Mouse (Mus musculus): ENCODE measurements around the gene 5330417H12Rik. TPM values are rescaled to one million over a fixed set of nuclear protein-coding genes. Genes with fewer than 3 reads are reported as not detected.

Gene 5330417H12Rik
- polyA plus RNA-seq, 1 experiment from 2014 or later, result not detected

GRCm38 (mm10) chr7:107596753-107597152, 28.2 kb downstream of the 5330417H12Rik start:
- no peaks in the 10 kb centered on the region for H3K9me3 ChIP-seq
- no peaks in the 10 kb centered on the region for H3K27me3 ChIP-seq
- H3K36me3 ChIP-seq, result peaks cover 4% of the 10 kb centered on the region; the same call in 1 of the 2 replicates
- H3K4me1 ChIP-seq, result peaks cover 15% of the 10 kb centered on the region
- H3K9ac ChIP-seq, result no peak overlapping the region
- H3K4me2 ChIP-seq, result no peak overlapping the region
- H3K4me3 ChIP-seq, result no peak overlapping the region
- ATAC-seq (ENCODE audit: insufficient number of reproducible peaks, insufficient read depth, low FRiP score, low TSS enrichment, low read depth), result no peak
- H3K27ac ChIP-seq, result no peak overlapping the region

- Histone ChIP-seq H3K9ac (peak overlapping the region; percentile 67), H3K36me3 (peaks cover 15% of the 10 kb centered on the region), H3K4me3 (peak overlapping the region; percentile 57), H3K9me3 (no peaks in the 10 kb centered on the region), H3K4me1 (peaks cover 15% of the 10 kb centered on the region), H3K27ac (no peak overlapping the region), H3K4me2 (peak overlapping the region; percentile 94), H3K27me3 (no peaks in the 10 kb centered on the region)
- WGBS, result 10% methylated on average over 13 of the region's 13 CpGs
- ATAC-seq (ENCODE audit: insufficient number of reproducible peaks, insufficient read depth, low FRiP score, low TSS enrichment, low read depth), result no peak
These were observed 29.5 kb downstream of the 5330417H12Rik start for GRCm38 (mm10) chr7:107595426-107595825.

GRCm38 (mm10) chr7:107594857-107595402, 30.0 kb downstream of the 5330417H12Rik start, which contains the start of gene Ppfibp2:
TSS of gene Ppfibp2 (plus strand) at chr7:107595207.
- WGBS, result 1% methylated on average over 24 of the region's 24 CpGs

DNA sequence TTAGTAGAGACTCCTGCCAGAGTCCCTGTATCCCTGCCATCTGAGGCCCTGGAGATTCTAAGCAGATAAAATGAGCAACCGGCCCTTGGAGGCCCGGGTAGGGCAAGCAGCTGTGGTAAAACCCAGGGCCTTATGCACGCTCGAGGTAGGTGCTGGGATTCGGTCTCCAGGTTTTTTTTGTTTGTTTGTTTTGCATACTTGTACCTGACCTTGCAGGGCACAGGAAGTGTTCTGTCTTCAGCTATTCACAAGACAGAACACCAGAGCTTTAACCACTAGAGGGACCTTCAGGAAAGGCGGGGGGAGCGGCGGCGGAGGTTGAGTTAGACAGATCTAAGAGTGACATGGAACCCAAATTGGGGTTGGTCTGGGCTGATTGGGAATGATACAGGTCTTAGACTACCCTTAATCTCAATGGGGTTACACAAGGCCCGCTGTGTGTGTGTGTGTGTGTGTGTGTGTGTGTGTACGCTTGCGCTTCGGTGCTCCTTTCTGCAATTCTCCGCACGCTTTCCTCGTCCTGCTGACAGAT, 30.6 kb downstream of the 5330417H12Rik start:
- Histone ChIP-seq H3K9ac (peak overlapping the region; percentile 67), H3K4me2 (peak overlapping the region; percentile 94), H3K4me1 (peaks cover 15% of the 10 kb centered on the region), H3K4me3 (peak overlapping the region; percentile 57), H3K36me3 (peaks cover 20% of the 10 kb centered on the region), H3K27me3 (no peaks in the 10 kb centered on the region), H3K27ac (peak overlapping the region; percentile 51), H3K9me3 (no peaks in the 10 kb centered on the region)
- ATAC-seq (ENCODE audit: insufficient number of reproducible peaks, insufficient read depth, low FRiP score, low TSS enrichment, low read depth), result peak; percentile 65
- whole genome bisulfite sequencing, result 2% methylated on average over 16 of the region's 16 CpGs

More at GRCm38 (mm10) chr7:107594857-107595402, 30.0 kb downstream of the 5330417H12Rik start, which contains the start of gene Ppfibp2:
- Histone ChIP-seq H3K27ac (peak within 1 kb of the TSS; percentile 51), H3K4me1 (peaks cover 15% of the 10 kb centered on the region), H3K4me3 (peak within 1 kb of the TSS; percentile 57), H3K36me3 (peaks cover 20% of the 10 kb centered on the region), H3K4me2 (peak within 1 kb of the TSS; percentile 94), H3K9ac (peak within 1 kb of the TSS; percentile 67), H3K27me3 (no peaks in the 10 kb centered on the region), H3K9me3 (no peaks in the 10 kb centered on the region)
- peak; percentile 85 for ATAC-seq (ENCODE audit: insufficient number of reproducible peaks, insufficient read depth, low FRiP score, low TSS enrichment, low read depth)

DNA sequence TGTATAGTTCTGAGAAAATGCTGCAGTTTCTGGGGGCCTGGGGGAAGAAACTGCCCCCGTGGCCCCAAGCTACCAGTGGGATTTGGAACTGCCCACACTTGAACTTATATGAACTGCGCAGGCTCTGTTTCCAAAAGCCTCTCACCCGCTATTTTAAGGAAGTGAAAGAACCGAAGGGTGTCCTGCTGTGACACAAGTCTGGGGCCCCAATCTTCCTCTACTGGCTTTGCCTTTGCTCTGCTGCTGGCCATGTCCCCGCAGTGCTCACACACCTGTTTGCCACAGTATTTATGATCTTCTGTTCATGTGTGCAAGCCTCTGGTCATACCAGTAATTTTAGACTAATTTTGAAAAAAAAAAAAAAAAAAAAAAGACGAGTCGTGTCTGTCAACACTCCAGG, 31.1 kb downstream of the 5330417H12Rik start:
- H3K4me2 ChIP-seq, result peak overlapping the region; percentile 94
- peaks cover 15% of the 10 kb centered on the region for H3K4me1 ChIP-seq
- H3K9ac ChIP-seq, result 0 out of 2 replicates have a peak overlapping the region, but pooled peaks have one; percentile 67
- peak overlapping the region; percentile 57; the same call in 1 of the 2 replicates for H3K4me3 ChIP-seq
- peak overlapping the region; percentile 51 for H3K27ac ChIP-seq
- no peaks in the 10 kb centered on the region for H3K27me3 ChIP-seq
- H3K9me3 ChIP-seq, result no peaks in the 10 kb centered on the region
- WGBS, result 26% methylated on average over 7 of the region's 7 CpGs
- peaks cover 20% of the 10 kb centered on the region for H3K36me3 ChIP-seq
- no peak for ATAC-seq (ENCODE audit: insufficient number of reproducible peaks, insufficient read depth, low FRiP score, low TSS enrichment, low read depth)

DNA sequence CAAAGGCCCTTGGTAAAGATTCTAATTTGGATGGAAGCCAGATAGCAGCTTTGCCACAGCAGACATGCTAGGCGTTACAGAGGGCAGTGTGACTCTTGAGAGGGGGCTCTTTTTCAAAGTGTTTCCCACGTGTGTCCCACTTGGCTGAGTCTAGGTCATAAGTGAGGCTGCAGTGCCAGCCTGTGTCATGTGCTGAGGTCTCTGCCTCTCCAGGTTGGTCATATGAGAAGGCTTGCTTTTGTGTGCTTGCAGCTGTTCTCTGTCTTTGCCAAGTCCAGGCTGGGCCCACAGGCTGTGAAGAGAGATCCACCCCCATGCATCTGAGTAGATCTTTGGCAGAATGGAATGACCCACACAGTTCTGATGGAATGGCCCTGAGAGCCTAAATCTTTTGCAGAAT, 32.3 kb downstream of the 5330417H12Rik start:
- H3K27ac ChIP-seq, result no peak overlapping the region
- no peak for ATAC-seq (ENCODE audit: insufficient number of reproducible peaks, insufficient read depth, low FRiP score, low TSS enrichment, low read depth)
- no peak overlapping the region for H3K4me2 ChIP-seq
- H3K27me3 ChIP-seq, result no peaks in the 10 kb centered on the region
- 42% methylated on average over 2 of the region's 2 CpGs for WGBS
- no peaks in the 10 kb centered on the region for H3K9me3 ChIP-seq
- no peak overlapping the region for H3K4me3 ChIP-seq
- H3K36me3 ChIP-seq, result peaks cover 20% of the 10 kb centered on the region
- peaks cover 15% of the 10 kb centered on the region for H3K4me1 ChIP-seq
- H3K9ac ChIP-seq, result no peak overlapping the region

GRCm38 (mm10) chr7:107574276-107574675, 50.7 kb downstream of the 5330417H12Rik start:
- Histone ChIP-seq H3K27ac (no peak overlapping the region), H3K4me3 (no peak overlapping the region), H3K4me1 (peaks cover 10% of the 10 kb centered on the region; the same call in 1 of the 2 replicates), H3K36me3 (peaks cover 72% of the 10 kb centered on the region), H3K4me2 (no peak overlapping the region), H3K27me3 (no peaks in the 10 kb centered on the region), H3K9me3 (no peaks in the 10 kb centered on the region; the same call in 1 of the 2 replicates), H3K9ac (no peak overlapping the region)
- no peak for ATAC-seq (ENCODE audit: insufficient number of reproducible peaks, insufficient read depth, low FRiP score, low TSS enrichment, low read depth)
- WGBS, result 56% methylated on average over 3 of the region's 3 CpGs

Other genes starting within 250 kb of the 5330417H12Rik start
- gene Olfml1, start 57.7 kb downstream of the 5330417H12Rik start, polyA plus RNA-seq (2015; fragmentation: Nextera tagmentation; extraction: Ambion mirVana), result 42.8 and 43.3 TPM in 2 replicates
- 11.5 and 13.8 TPM in 2 replicates for gene Ppfibp2, start 30.0 kb downstream of the 5330417H12Rik start, polyA plus RNA-seq (2015; fragmentation: Nextera tagmentation; extraction: Ambion mirVana)
- 0.18 and 0.25 TPM in 2 replicates for gene Cyb5r2, start 132.9 kb upstream of the 5330417H12Rik start, polyA plus RNA-seq (2015; fragmentation: Nextera tagmentation; extraction: Ambion mirVana)
- not detected in 2 replicates for gene Ovch2, start 176.0 kb upstream of the 5330417H12Rik start, polyA plus RNA-seq (2015; fragmentation: Nextera tagmentation; extraction: Ambion mirVana)
- gene Olfr467, start 187.1 kb upstream of the 5330417H12Rik start, polyA plus RNA-seq (2015; fragmentation: Nextera tagmentation; extraction: Ambion mirVana), result not detected in 2 replicates
- not detected in 2 replicates for gene Olfr469, start 200.4 kb upstream of the 5330417H12Rik start, polyA plus RNA-seq (2015; fragmentation: Nextera tagmentation; extraction: Ambion mirVana)
- gene Olfr470, start 222.3 kb upstream of the 5330417H12Rik start, polyA plus RNA-seq (2015; fragmentation: Nextera tagmentation; extraction: Ambion mirVana), result not detected in 2 replicates